Mouse (Mus musculus): ENCODE results near the gene Trpm4.

GRCm38 (mm10) chr7:45304869-45305268, 28.7 kb downstream of the Trpm4 start:
- no peak for TF ChIP-seq GATA1 (IDR thresholded peaks at IDR 0.05; ENCODE audit: borderline replicate concordance, low read length)
- TF ChIP-seq FLI1 (IDR thresholded peaks at IDR 0.05; ENCODE audit: low read length): no peak

Data from megakaryocyte, embryonic 14.5 days (primary cell).